Mouse (Mus musculus) embryo, embryonic 10 days (tissue): ENCODE measurements around the gene Rps26.

Source experiments
- DNase-seq: peaks from one replicate; pipeline ENCODE4 v3.0.0-alpha.2; 2015; ENCODE audit warnings: low spot score

The Rps26 gene

GRCm38 (mm10) chr10:128626311-128627310 is at the start of gene Rps26:
Gene Rps26 (minus strand): TSS chr10:128626747.
- peak; percentile 99 for DNase-seq

GRCm38 (mm10) chr10:128674469-128675008 is 48.0 kb upstream of the Rps26 start:
- peak; percentile 63 for DNase-seq

- peak; percentile 93 for DNase-seq
Observed at GRCm38 (mm10) chr10:128673763-128674468, 47.4 kb upstream of the Rps26 start, which contains the start of gene Suox. Gene Suox (minus strand): TSS chr10:128674073.

GRCm38 (mm10) chr10:128671148-128671547 is 44.6 kb upstream of the Rps26 start:
- no peak for DNase-seq

- peak; percentile 47 for DNase-seq
Observed at GRCm38 (mm10) chr10:128668790-128669672, 42.5 kb upstream of the Rps26 start.

- no peak for DNase-seq
Observed at GRCm38 (mm10) chr10:128665806-128666205, 39.3 kb upstream of the Rps26 start.

GRCm38 (mm10) chr10:128665307-128665706 is 38.8 kb upstream of the Rps26 start:
- no peak for DNase-seq

- DNase-seq = no peak
Observed at GRCm38 (mm10) chr10:128664808-128665207, 38.3 kb upstream of the Rps26 start.

- DNase-seq = no peak
Observed at GRCm38 (mm10) chr10:128663441-128664220, 37.1 kb upstream of the Rps26 start.

GRCm38 (mm10) chr10:128662465-128662864 is 35.9 kb upstream of the Rps26 start:
- no peak for DNase-seq

GRCm38 (mm10) chr10:128659490-128659889 is 32.9 kb upstream of the Rps26 start:
- DNase-seq = no peak

GRCm38 (mm10) chr10:128657844-128658243 is 31.3 kb upstream of the Rps26 start:
- DNase-seq = no peak

- DNase-seq = no peak
Observed at GRCm38 (mm10) chr10:128656731-128657130, 30.2 kb upstream of the Rps26 start.

- DNase-seq = no peak
Observed at GRCm38 (mm10) chr10:128655254-128655653, 28.7 kb upstream of the Rps26 start.

GRCm38 (mm10) chr10:128653866-128654265 is 27.3 kb upstream of the Rps26 start:
- DNase-seq = no peak

- peak; percentile 62 for DNase-seq
Observed at GRCm38 (mm10) chr10:128646139-128647089, 19.9 kb upstream of the Rps26 start.

GRCm38 (mm10) chr10:128645111-128646011 is 18.8 kb upstream of the Rps26 start, which contains the start of gene Ikzf4:
Gene Ikzf4 (minus strand): TSS chr10:128645991.
- DNase-seq = peak; percentile 61

GRCm38 (mm10) chr10:128642749-128643148 is 16.2 kb upstream of the Rps26 start:
- DNase-seq = no peak
